Mouse (Mus musculus): Measurements from ENCODE around the gene Zranb1. TPM values are rescaled to one million over a fixed set of nuclear protein-coding genes. Genes with fewer than 3 reads are reported as not detected.

Gene Zranb1
- total and polyA plus RNA-seq, 3 experiments = 1.9 to 39.2 (median 35.6) TPM

DNA sequence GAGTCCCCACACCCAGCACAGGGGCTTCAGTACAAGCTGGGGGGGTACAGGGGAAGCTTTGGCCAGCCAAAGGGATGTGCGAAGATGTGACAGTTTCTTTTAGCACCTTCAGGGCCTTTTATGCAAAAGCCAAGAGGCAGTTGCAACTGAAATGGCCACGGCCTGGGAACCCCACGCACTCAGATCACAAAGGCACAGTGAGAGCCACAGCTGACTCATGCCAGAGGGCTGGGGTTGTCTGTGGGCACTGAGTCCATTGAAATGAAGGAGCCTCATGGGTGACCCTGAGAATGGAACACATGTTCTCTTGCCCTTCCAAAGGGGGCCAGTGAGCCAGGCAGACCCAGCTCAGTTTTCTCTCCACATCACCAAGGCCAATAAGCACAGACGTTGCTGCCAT lies 77.7 kb downstream of the Zranb1 start:
- TF ChIP-seq TAL1 (conservative IDR thresholded peaks at IDR 0.05; ENCODE audit: low read depth, low read length) (no peak), CTCF (IDR thresholded peaks at IDR 0.05; ENCODE audit: low read depth, low read length) (no peak), GATA2 (IDR thresholded peaks at IDR 0.05; ENCODE audit: borderline replicate concordance, low read depth, low read length) (no peak)
- no peak overlapping the region for H3K4me3 ChIP-seq (ENCODE audit: low read depth, low read length)
- no peak for ATAC-seq (ENCODE audit: extremely low read depth, insufficient number of reproducible peaks, low FRiP score, poor library complexity, severe bottlenecking)
- peaks cover 8% of the 10 kb centered on the region; the same call in 1 of the 2 replicates for H3K4me1 ChIP-seq (ENCODE audit: insufficient read depth, low read depth, low read length)
- H3K9me3 ChIP-seq (replicated peaks) = no peaks in the 10 kb centered on the region
- H3K27me3 ChIP-seq (ENCODE audit: insufficient read depth, low read length) = no peaks in the 10 kb centered on the region
- H3K36me3 ChIP-seq (replicated peaks) = peaks cover 87% of the 10 kb centered on the region
- no peak for DNase-seq (ENCODE audit: low spot score)

DNA sequence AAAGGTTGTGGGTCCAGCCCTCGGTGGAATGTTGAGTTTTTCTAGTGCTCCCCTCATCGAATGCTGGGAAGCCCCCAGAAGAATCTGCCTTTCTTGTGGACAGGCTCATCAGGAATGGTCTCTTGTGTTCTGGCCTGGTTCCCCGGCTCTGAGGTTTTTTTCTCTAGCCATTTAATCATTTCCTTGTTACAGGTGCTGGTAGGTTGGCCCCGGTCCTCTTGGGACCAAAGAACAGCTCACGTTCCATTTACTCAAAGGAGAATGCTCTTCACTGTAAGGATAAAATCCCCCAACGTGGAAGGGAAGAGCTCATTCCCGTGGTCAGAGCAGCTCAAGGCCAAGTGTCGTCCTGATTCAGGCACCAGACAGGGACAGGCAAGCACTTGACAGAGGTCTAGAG lies 78.7 kb downstream of the Zranb1 start:
- no peak overlapping the region for H3K4me3 ChIP-seq (ENCODE audit: low read depth, low read length)
- H3K36me3 ChIP-seq (replicated peaks) = peaks cover 89% of the 10 kb centered on the region
- no peaks in the 10 kb centered on the region for H3K9me3 ChIP-seq (replicated peaks)
- H3K4me1 ChIP-seq (ENCODE audit: insufficient read depth, low read depth, low read length) = peaks cover 4% of the 10 kb centered on the region; the same call in 1 of the 2 replicates
- no peaks in the 10 kb centered on the region for H3K27me3 ChIP-seq (ENCODE audit: insufficient read depth, low read length)
- ATAC-seq (ENCODE audit: extremely low read depth, insufficient number of reproducible peaks, low FRiP score, poor library complexity, severe bottlenecking) (no peak), DNase-seq (ENCODE audit: low spot score) (no peak)
- TF ChIP-seq GATA2 (IDR thresholded peaks at IDR 0.05; ENCODE audit: borderline replicate concordance, low read depth, low read length) = no peak
- TF ChIP-seq POLR2AphosphoS5 (IDR thresholded peaks at IDR 0.05; ENCODE audit: insufficient replicate concordance, low read depth, low read length) = no peak
- TF ChIP-seq TAL1 (conservative IDR thresholded peaks at IDR 0.05; ENCODE audit: low read depth, low read length) = no peak
- TF ChIP-seq GATA1 (IDR thresholded peaks at IDR 0.05; ENCODE audit: borderline replicate concordance, low read length) = no peak
- no peak for TF ChIP-seq CTCF (IDR thresholded peaks at IDR 0.05; ENCODE audit: low read depth, low read length)

DNA sequence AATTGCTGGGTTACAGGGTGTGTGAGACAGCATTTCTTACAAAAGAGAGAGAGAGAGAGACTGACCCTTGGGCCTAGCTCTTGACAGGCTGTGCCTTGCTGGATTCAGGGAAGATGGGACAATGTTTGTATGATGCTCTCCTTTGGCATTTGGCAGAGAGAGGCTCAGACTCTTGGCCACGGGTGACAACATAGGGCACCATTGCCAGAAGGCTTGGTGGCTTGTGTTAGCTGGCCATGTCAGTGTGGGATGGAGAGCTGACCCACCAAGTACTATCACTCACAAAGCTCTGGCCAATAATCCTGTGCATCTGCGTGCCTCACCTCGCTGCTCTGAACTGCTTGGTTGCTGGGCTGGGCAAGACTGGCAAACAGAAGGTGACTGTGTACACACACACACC lies 79.5 kb downstream of the Zranb1 start:
- no peaks in the 10 kb centered on the region for H3K4me1 ChIP-seq (ENCODE audit: insufficient read depth, low read depth, low read length)
- H3K4me3 ChIP-seq (ENCODE audit: low read depth, low read length) = no peak overlapping the region
- TF ChIP-seq GATA2 (IDR thresholded peaks at IDR 0.05; ENCODE audit: borderline replicate concordance, low read depth, low read length) (no peak), POLR2AphosphoS5 (IDR thresholded peaks at IDR 0.05; ENCODE audit: insufficient replicate concordance, low read depth, low read length) (no peak), CTCF (IDR thresholded peaks at IDR 0.05; ENCODE audit: low read depth, low read length) (no peak), TAL1 (conservative IDR thresholded peaks at IDR 0.05; ENCODE audit: low read depth, low read length) (no peak), GATA1 (IDR thresholded peaks at IDR 0.05; ENCODE audit: borderline replicate concordance, low read length) (no peak)
- H3K36me3 ChIP-seq (replicated peaks) = peaks cover 89% of the 10 kb centered on the region
- no peaks in the 10 kb centered on the region for H3K27me3 ChIP-seq (ENCODE audit: insufficient read depth, low read length)
- DNase-seq (ENCODE audit: low spot score) = no peak
- H3K9me3 ChIP-seq (replicated peaks) = no peaks in the 10 kb centered on the region
- no peak for ATAC-seq (ENCODE audit: extremely low read depth, insufficient number of reproducible peaks, low FRiP score, poor library complexity, severe bottlenecking)

DNA sequence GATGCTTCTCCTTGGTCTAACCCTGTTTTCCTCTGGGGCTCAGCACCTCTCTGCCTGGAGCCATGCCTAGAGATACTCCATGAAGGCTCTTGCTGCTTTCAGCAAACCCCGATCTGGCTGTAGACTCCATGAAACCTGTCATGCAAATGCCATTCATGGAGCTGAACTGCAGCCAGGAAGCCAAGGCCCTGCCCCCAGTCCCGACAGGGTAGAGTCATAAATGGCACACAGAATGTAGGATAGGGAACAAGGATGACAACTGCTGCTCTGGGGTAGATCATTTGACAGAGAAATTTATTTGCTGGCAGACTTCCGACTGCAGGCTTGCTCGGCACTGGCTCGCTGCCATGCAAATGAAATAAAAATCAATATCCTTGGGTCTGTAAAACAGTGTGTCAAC lies 80.2 kb downstream of the Zranb1 start:
- Histone ChIP-seq H3K4me1 (ENCODE audit: insufficient read depth, low read depth, low read length) (no peaks in the 10 kb centered on the region), H3K36me3 (replicated peaks) (peaks cover 87% of the 10 kb centered on the region), H3K27me3 (ENCODE audit: insufficient read depth, low read length) (no peaks in the 10 kb centered on the region), H3K9me3 (replicated peaks) (no peaks in the 10 kb centered on the region), H3K4me3 (ENCODE audit: low read depth, low read length) (no peak overlapping the region)
- no peak for TF ChIP-seq GATA1 (IDR thresholded peaks at IDR 0.05; ENCODE audit: borderline replicate concordance, low read length)
- no peak for TF ChIP-seq POLR2AphosphoS5 (IDR thresholded peaks at IDR 0.05; ENCODE audit: insufficient replicate concordance, low read depth, low read length)
- no peak for TF ChIP-seq CTCF (IDR thresholded peaks at IDR 0.05; ENCODE audit: low read depth, low read length)
- no peak for TF ChIP-seq GATA2 (IDR thresholded peaks at IDR 0.05; ENCODE audit: borderline replicate concordance, low read depth, low read length)
- no peak for TF ChIP-seq TAL1 (conservative IDR thresholded peaks at IDR 0.05; ENCODE audit: low read depth, low read length)
- no peak for DNase-seq (ENCODE audit: low spot score)
- ATAC-seq (ENCODE audit: extremely low read depth, insufficient number of reproducible peaks, low FRiP score, poor library complexity, severe bottlenecking) = no peak

DNA sequence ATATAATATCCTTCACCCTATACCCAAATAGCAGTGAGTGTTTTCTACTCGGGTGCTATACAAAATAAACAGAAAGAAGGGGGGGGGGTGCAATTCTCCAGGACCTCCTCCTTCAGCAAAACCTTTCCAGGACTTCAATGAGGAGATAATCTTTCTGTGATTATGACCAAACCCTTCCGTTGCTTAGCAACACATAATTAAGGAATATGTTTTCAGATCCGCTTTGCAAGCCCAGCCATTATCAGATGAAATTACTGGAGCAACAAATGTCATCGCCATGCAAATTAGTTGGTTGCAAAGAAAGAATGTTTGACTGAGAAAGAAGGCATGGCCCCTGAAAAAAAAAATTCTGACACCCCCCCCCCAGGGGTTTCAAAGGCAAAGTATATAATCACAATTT lies 80.7 kb downstream of the Zranb1 start:
- ATAC-seq (ENCODE audit: extremely low read depth, insufficient number of reproducible peaks, low FRiP score, poor library complexity, severe bottlenecking) = no peak
- peaks cover 88% of the 10 kb centered on the region for H3K36me3 ChIP-seq (replicated peaks)

DNA sequence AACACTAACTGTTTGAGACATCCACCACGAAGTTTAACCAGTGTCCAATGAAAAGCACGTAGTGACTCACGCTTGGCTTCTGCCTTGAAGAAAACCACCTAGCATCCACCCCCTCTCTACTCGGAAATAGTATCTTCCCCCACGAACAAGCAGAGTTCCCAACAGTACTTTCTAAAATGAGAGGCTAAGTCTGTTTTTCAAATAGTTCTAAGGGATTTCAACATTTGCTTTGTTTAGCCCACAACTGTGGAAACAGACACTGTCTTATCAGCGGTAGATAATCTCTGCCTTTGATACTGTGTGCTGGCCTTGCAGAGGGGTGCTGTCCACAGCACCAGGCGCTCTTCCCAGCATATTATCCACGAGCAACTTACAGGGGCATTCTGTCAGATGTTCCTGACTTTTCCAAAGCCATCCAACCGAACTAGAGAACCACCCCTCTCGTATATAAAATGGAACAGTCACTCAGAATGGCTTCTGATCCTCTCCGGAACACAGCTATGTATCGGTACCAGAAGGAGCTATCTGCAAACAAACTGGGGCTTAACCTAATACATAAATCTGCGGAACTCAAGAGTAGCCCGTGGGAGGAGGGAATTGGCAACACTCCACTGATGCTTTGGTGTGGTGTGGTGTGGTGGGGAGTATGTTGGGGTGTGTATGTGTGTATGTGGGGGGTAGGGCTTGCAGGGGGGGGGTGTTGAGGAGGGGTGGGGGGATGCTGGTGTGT lies 81.9 kb downstream of the Zranb1 start:
- DNase-seq (ENCODE audit: low spot score) (no peak), ATAC-seq (ENCODE audit: extremely low read depth, insufficient number of reproducible peaks, low FRiP score, poor library complexity, severe bottlenecking) (no peak)
- TF ChIP-seq POLR2AphosphoS5 (IDR thresholded peaks at IDR 0.05; ENCODE audit: insufficient replicate concordance, low read depth, low read length) (no peak), CTCF (IDR thresholded peaks at IDR 0.05; ENCODE audit: low read depth, low read length) (no peak), TAL1 (conservative IDR thresholded peaks at IDR 0.05; ENCODE audit: low read depth, low read length) (no peak), GATA2 (IDR thresholded peaks at IDR 0.05; ENCODE audit: borderline replicate concordance, low read depth, low read length) (no peak), GATA1 (IDR thresholded peaks at IDR 0.05; ENCODE audit: borderline replicate concordance, low read length) (no peak)
- Histone ChIP-seq H3K27me3 (ENCODE audit: insufficient read depth, low read length) (no peaks in the 10 kb centered on the region), H3K36me3 (replicated peaks) (peaks cover 87% of the 10 kb centered on the region), H3K4me3 (ENCODE audit: low read depth, low read length) (no peak overlapping the region), H3K9me3 (replicated peaks) (no peaks in the 10 kb centered on the region), H3K4me1 (ENCODE audit: insufficient read depth, low read depth, low read length) (no peaks in the 10 kb centered on the region)

More for the DNA sequence above, 80.7 kb downstream of the Zranb1 start:
- no peaks in the 10 kb centered on the region for H3K9me3 ChIP-seq (replicated peaks)
- H3K27me3 ChIP-seq (ENCODE audit: insufficient read depth, low read length) = no peaks in the 10 kb centered on the region
- TF ChIP-seq GATA1 (IDR thresholded peaks at IDR 0.05; ENCODE audit: borderline replicate concordance, low read length) = no peak
- TF ChIP-seq GATA2 (IDR thresholded peaks at IDR 0.05; ENCODE audit: borderline replicate concordance, low read depth, low read length) = no peak
- TF ChIP-seq TAL1 (conservative IDR thresholded peaks at IDR 0.05; ENCODE audit: low read depth, low read length) = no peak
- no peak for TF ChIP-seq POLR2AphosphoS5 (IDR thresholded peaks at IDR 0.05; ENCODE audit: insufficient replicate concordance, low read depth, low read length)
- TF ChIP-seq CTCF (IDR thresholded peaks at IDR 0.05; ENCODE audit: low read depth, low read length) = no peak
- DNase-seq (ENCODE audit: low spot score) = no peak
- H3K4me3 ChIP-seq (ENCODE audit: low read depth, low read length) = no peak overlapping the region
- H3K4me1 ChIP-seq (ENCODE audit: insufficient read depth, low read depth, low read length) = no peaks in the 10 kb centered on the region

All from G1E (cell line).